In genomic region chr10:94249575-94250456, GRCm38 (mm10) we compare ENCODE assay signal across 10 mouse cellular contexts. TPM values are rescaled to one million over a fixed set of nuclear protein-coding genes. Genes with fewer than 3 reads are reported as not detected.
A peak's percentile ranks its signal among the peaks of the same experiment; 100 is the strongest.
DNase-seq lines count a peak whose midpoint lies in the region; ATAC-seq and TF ChIP-seq lines count a peak whose summit lies in the region.
"Had no signal": no experiment of that assay in that cellular context is flagged by ENCODE, and none has a peak within 500 bp of the region (broad histone marks: within the 10 kb centered on the region; RNA-seq: fewer than 3 reads in every experiment).

No protein-coding gene starts in this region.

- DNase-seq in cerebellum, postnatal 10 days: peak; percentile 20 to 26
- DNase-seq in cerebellum, adult 9-10 months: no peak
- DNase-seq in spleen, postnatal 36 days (ENCODE audit: low spot score in 2 of 2): peak; percentile 26 to 30
- DNase-seq in spleen, adult 12 weeks (ENCODE audit: low spot score): no peak
- DNase-seq in heart, postnatal 14 days: peak; percentile 8 to 20
- DNase-seq in liver, embryonic 14.5 days (ENCODE audit: low read depth in 3 of 3, low spot score in 3 of 3): peak; percentile 62 to 78 (median 68)
- peak; percentile 27 for DNase-seq in telencephalon, adult 2 months (ENCODE audit: low read depth, low spot score)
- DNase-seq in left cerebral cortex, adult 8-10 months (ENCODE audit: low spot score in 2 of 2): no peak

- H3K9me3 ChIP-seq in liver, embryonic 14.5 days (ENCODE audit: control insufficient read depth, low read length): no peaks in the 10 kb centered on the region

- no peak; the same call in 1 of the 2 replicates for TF ChIP-seq CTCF in liver, embryonic 14.5 days (IDR thresholded peaks at IDR 0.05; ENCODE audit: low read depth)

- H3K4me2 ChIP-seq in liver, embryonic 14.5 days (ENCODE audit: low read depth): peak overlapping the region; percentile 57

- no peaks in the 10 kb centered on the region for H3K27me3 ChIP-seq in liver, embryonic 14.5 days (ENCODE audit: control insufficient read depth, insufficient read depth, low read length)

- H3K36me3 ChIP-seq in liver, embryonic 14.5 days (replicated peaks; ENCODE audit: control insufficient read depth, insufficient read depth, low read depth): no peaks in the 10 kb centered on the region

- TF ChIP-seq EP300 in liver, embryonic 14.5 days (IDR thresholded peaks at IDR 0.05; ENCODE audit: low read depth): peak; percentile 92

- H3K27ac ChIP-seq in liver, embryonic 14.5 days: peak overlapping the region; percentile 68

- H3K9ac ChIP-seq in liver, embryonic 14.5 days (replicated peaks): peak overlapping the region; percentile 32; the same call in 1 of the 2 replicates

- peak; percentile 99 for ATAC-seq in liver, embryonic 14.5 days (ENCODE audit: insufficient read depth)

- peaks cover 19 to 28% of the 10 kb centered on the region in 2 experiments for H3K4me1 ChIP-seq in liver, embryonic 14.5 days (replicated peaks; ENCODE audit: control insufficient read depth in 2 of 2, insufficient read depth in 2 of 2, low read length in 1 of 2)

- no peak overlapping the region for H3K4me3 ChIP-seq in liver, embryonic 14.5 days (ENCODE audit: insufficient read depth in 1 of 2, low read depth in 2 of 2, low read length in 2 of 2)

- whole genome bisulfite sequencing in liver, embryonic 14.5 days (ENCODE audit: insufficient replicate concordance): 23% methylated on average over 22 of the region's 22 CpGs

- intact Hi-C loops in heart, postnatal 14 days (cut with DNase I): no loop called here

RNA-seq across cellular contexts. Expression of gene Gm4792, which starts 48.7 kb away (rescaled TPM):
- not detected for total RNA-seq in heart, postnatal 14 days (2021)
- polyA plus RNA-seq in liver, embryonic 14.5 days (2012; rRNA removed): not detected in 2 replicates
- polyA plus RNA-seq in liver, embryonic 14.5 days (2014; fragmentation: Nextera tagmentation; extraction: Ambion mirVana): not detected in 2 replicates
- total RNA-seq in left cerebral cortex, adult 8-10 months (2022): not detected
- polyA plus RNA-seq: C2C12; small intestine, adult 2 months had no signal

RNA-seq across cellular contexts. Expression of gene Ndufa12, which starts 51.3 kb away (rescaled TPM):
- 100 to 1,000 TPM; 667 to 680 TPM for total RNA-seq in heart, postnatal 14 days (2021)
- polyA plus RNA-seq in liver, embryonic 14.5 days (2012; rRNA removed): 69.1 and 80.2 TPM in 2 replicates
- polyA plus RNA-seq in liver, embryonic 14.5 days (2014; fragmentation: Nextera tagmentation; extraction: Ambion mirVana): 213 and 217 TPM in 2 replicates
- total RNA-seq in left cerebral cortex, adult 8-10 months (2022): 100 to 1,000 TPM; 212 to 250 (median 232) TPM

Comparison
In these comparisons a context has a peak if more than half of its experiments do, and no peak if none do; other contexts are left out.
1. DNase-seq: peak in cerebellum, postnatal 10 days (2 of 2), spleen, postnatal 36 days (2 of 2), heart, postnatal 14 days (2 of 2), liver, embryonic 14.5 days (3 of 3) and telencephalon, adult 2 months (single experiment); none in cerebellum, adult 9-10 months (single experiment), spleen, adult 12 weeks (single experiment) and left cerebral cortex, adult 8-10 months (0 of 2).